Mouse (Mus musculus): ENCODE results near the gene Slc26a10. TPM values are rescaled to one million over a fixed set of nuclear protein-coding genes. Genes with fewer than 3 reads are reported as not detected.
"Not testable (repeated sequence)": the region's sequence is repeated elsewhere in the genome, so short reads cannot be mapped to it uniquely, and the experiment has no call there.

Slc26a10 gene
- polyA plus RNA-seq, 1 experiment from 2014 or later = 0.80 TPM

DNA sequence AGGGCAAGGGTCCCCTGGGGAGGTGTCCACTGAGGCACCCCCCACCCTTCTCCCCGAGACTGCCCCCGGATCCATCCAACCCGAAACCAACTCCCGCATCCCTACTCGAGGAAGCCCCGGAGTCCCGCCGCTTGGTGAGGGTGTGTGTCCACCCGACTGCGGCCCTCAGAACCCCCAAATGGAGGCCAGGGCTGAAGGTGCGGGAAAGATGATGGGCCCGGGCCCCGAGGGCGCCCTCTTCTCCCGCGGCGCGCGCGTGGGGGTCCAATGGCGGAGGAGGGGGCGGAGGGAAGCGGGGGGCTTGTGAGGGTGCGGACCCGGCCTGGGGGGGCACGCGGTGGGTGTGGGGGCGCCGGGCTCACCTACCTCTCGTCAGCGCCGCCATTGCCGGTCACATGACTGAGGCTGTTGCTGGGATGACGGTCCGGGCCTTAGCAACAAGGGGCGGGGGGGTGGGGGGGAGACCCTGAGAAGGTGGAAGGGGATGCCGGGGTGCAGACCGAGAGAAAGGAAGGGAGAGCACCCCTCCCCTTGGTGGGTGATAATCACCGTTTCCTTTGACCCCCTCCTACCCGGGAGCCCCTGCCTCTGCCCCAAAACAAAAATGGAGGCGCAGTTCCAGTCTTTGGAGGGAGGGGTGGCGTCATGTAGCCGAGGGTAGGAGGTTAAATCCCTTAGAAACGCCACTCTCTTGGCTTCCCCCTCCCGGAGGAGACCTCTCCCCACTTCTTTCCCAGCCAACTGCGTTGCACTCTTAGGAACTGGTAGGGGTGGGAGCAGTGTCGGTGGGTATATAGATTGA lies 15.1 kb upstream of the Slc26a10 start, which contains the start of gene Dtx3:
Gene Dtx3 (minus strand): TSS at position 401 of the 802 bp plus-strand sequence.
- peak within 1 kb of the TSS; percentile 84 for H3K4me2 ChIP-seq (ENCODE audit: low read depth, low read length)
- ATAC-seq (ENCODE audit: low read depth) = peak; percentile 66
- 0% methylated on average over 35 of the region's 47 CpGs for WGBS

GRCm38 (mm10) chr10:127194428-127195327 lies 14.2 kb upstream of the Slc26a10 start:
- Histone ChIP-seq H3K36me3 (ENCODE audit: control insufficient read depth, insufficient read depth, low read length) (peaks cover 23% of the 10 kb centered on the region), H3K9ac (replicated peaks; ENCODE audit: low read depth, low read length) (peak overlapping the region; percentile 95), H3K4me3 (ENCODE audit: low read depth, low read length) (peak overlapping the region; percentile 97), H3K4me1 (ENCODE audit: control insufficient read depth, insufficient read depth, low read length) (peaks cover 27% of the 10 kb centered on the region), H3K9me3 (ENCODE audit: control insufficient read depth, low read length) (no peaks in the 10 kb centered on the region), H3K4me2 (ENCODE audit: low read depth, low read length) (peak overlapping the region; percentile 84), H3K27ac (ENCODE audit: low read depth, low read length) (peak overlapping the region; percentile 86), H3K27me3 (ENCODE audit: control insufficient read depth, insufficient read depth, low read length) (no peaks in the 10 kb centered on the region)
- ATAC-seq (ENCODE audit: low read depth) = peak; percentile 39; the same call in 1 of the 2 replicates
- 18% methylated on average over 22 of the region's 22 CpGs for WGBS

More for the DNA sequence above, 15.1 kb upstream of the Slc26a10 start, which contains the start of gene Dtx3:
- Histone ChIP-seq H3K9me3 (ENCODE audit: control insufficient read depth, low read length) (no peaks in the 10 kb centered on the region), H3K27me3 (ENCODE audit: control insufficient read depth, insufficient read depth, low read length) (no peaks in the 10 kb centered on the region), H3K36me3 (ENCODE audit: control insufficient read depth, insufficient read depth, low read length) (peaks cover 29% of the 10 kb centered on the region), H3K4me3 (ENCODE audit: low read depth, low read length) (peak within 1 kb of the TSS; percentile 97), H3K4me1 (ENCODE audit: control insufficient read depth, insufficient read depth, low read length) (peaks cover 19% of the 10 kb centered on the region), H3K9ac (replicated peaks; ENCODE audit: low read depth, low read length) (peak within 1 kb of the TSS; percentile 95), H3K27ac (ENCODE audit: low read depth, low read length) (peak within 1 kb of the TSS; percentile 86)

GRCm38 (mm10) chr10:127193011-127193410 lies 12.6 kb upstream of the Slc26a10 start:
- peaks cover 35% of the 10 kb centered on the region for H3K4me1 ChIP-seq (ENCODE audit: control insufficient read depth, insufficient read depth, low read length)
- H3K4me3 ChIP-seq (ENCODE audit: low read depth, low read length) = no peak overlapping the region
- no peak overlapping the region for H3K27ac ChIP-seq (ENCODE audit: low read depth, low read length)
- no peak overlapping the region for H3K4me2 ChIP-seq (ENCODE audit: low read depth, low read length)
- 79% methylated on average over 9 of the region's 9 CpGs for WGBS
- H3K36me3 ChIP-seq (ENCODE audit: control insufficient read depth, insufficient read depth, low read length) = peaks cover 11% of the 10 kb centered on the region; the same call in 1 of the 2 replicates
- no peaks in the 10 kb centered on the region for H3K27me3 ChIP-seq (ENCODE audit: control insufficient read depth, insufficient read depth, low read length)
- H3K9ac ChIP-seq (replicated peaks; ENCODE audit: low read depth, low read length) = no peak overlapping the region
- no peak for ATAC-seq (ENCODE audit: low read depth)
- no peaks in the 10 kb centered on the region for H3K9me3 ChIP-seq (ENCODE audit: control insufficient read depth, low read length)

- peaks cover 11% of the 10 kb centered on the region; the same call in 1 of the 2 replicates for H3K36me3 ChIP-seq (ENCODE audit: control insufficient read depth, insufficient read depth, low read length)
- not testable (repeated sequence) for H3K9me3 ChIP-seq (ENCODE audit: control insufficient read depth, low read length); H3K27ac ChIP-seq (ENCODE audit: low read depth, low read length); H3K9ac ChIP-seq (replicated peaks; ENCODE audit: low read depth, low read length); H3K4me2 ChIP-seq (ENCODE audit: low read depth, low read length); ATAC-seq (ENCODE audit: low read depth); H3K27me3 ChIP-seq (ENCODE audit: control insufficient read depth, insufficient read depth, low read length); H3K4me3 ChIP-seq (ENCODE audit: low read depth, low read length)
- 84% methylated on average over 1 of the region's 1 CpGs for WGBS
- peaks cover 39% of the 10 kb centered on the region for H3K4me1 ChIP-seq (ENCODE audit: control insufficient read depth, insufficient read depth, low read length)
These were observed 11.5 kb upstream of the Slc26a10 start for GRCm38 (mm10) chr10:127192057-127192328.

GRCm38 (mm10) chr10:127191191-127192056 lies 11.0 kb upstream of the Slc26a10 start:
- no peak overlapping the region for H3K27ac ChIP-seq (ENCODE audit: low read depth, low read length)
- no peaks in the 10 kb centered on the region for H3K27me3 ChIP-seq (ENCODE audit: control insufficient read depth, insufficient read depth, low read length)
- no peak overlapping the region for H3K4me2 ChIP-seq (ENCODE audit: low read depth, low read length)
- ATAC-seq (ENCODE audit: low read depth) = no peak
- H3K4me3 ChIP-seq (ENCODE audit: low read depth, low read length) = no peak overlapping the region
- H3K4me1 ChIP-seq (ENCODE audit: control insufficient read depth, insufficient read depth, low read length) = peaks cover 37% of the 10 kb centered on the region
- H3K9ac ChIP-seq (replicated peaks; ENCODE audit: low read depth, low read length) = no peak overlapping the region
- H3K9me3 ChIP-seq (ENCODE audit: control insufficient read depth, low read length) = no peaks in the 10 kb centered on the region
- H3K36me3 ChIP-seq (ENCODE audit: control insufficient read depth, insufficient read depth, low read length) = peaks cover 11% of the 10 kb centered on the region; the same call in 1 of the 2 replicates
- WGBS = 84% methylated on average over 19 of the region's 19 CpGs

DNA sequence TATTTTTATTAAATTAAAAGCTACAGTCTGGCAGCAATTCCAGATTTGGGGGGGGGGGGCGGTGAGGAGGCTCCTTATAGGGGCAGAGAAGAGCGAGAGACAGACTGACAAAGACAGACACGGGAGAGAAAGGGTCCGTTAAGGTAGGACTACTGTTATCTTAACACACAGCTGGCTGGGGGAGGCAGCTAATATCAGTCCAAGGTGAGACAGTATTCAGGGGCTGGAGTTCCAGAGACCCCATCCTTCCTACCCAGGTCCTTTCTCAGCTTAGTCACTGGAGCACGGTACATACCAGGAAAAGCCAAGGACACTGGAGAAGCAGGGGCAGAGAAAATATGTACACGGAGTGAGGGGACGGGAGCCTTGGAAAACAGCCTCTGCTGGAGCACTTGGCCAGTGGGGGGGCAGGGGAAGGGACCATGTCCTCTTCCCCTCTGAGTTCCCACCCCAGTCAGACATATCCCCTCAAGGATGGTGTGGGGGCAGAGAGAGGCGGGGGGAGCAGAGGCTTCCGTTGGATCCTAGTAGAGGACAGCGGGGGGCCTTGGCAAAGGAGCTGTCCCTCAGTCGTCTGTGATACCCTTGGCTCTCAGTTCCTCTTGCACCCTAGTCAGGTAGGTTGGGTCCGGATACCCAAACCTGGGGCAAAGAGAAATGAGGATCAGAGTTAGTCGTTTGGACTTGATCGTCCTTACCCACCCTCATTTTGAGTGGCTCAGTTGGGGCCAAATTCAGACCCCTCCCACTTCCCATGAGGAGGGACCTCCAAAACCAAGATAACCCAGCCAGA lies 10.1 kb upstream of the Slc26a10 start:
- WGBS = 31% methylated on average over 13 of the region's 14 CpGs
- Histone ChIP-seq H3K36me3 (ENCODE audit: control insufficient read depth, insufficient read depth, low read length) (peaks cover 11% of the 10 kb centered on the region; the same call in 1 of the 2 replicates), H3K4me2 (ENCODE audit: low read depth, low read length) (peak overlapping the region; percentile 85), H3K4me3 (ENCODE audit: low read depth, low read length) (no peak overlapping the region), H3K27ac (ENCODE audit: low read depth, low read length) (no peak overlapping the region), H3K9ac (replicated peaks; ENCODE audit: low read depth, low read length) (0 out of 2 replicates have a peak overlapping the region, but pooled peaks have one; percentile 69), H3K27me3 (ENCODE audit: control insufficient read depth, insufficient read depth, low read length) (no peaks in the 10 kb centered on the region), H3K9me3 (ENCODE audit: control insufficient read depth, low read length) (no peaks in the 10 kb centered on the region), H3K4me1 (ENCODE audit: control insufficient read depth, insufficient read depth, low read length) (peaks cover 32% of the 10 kb centered on the region)
- ATAC-seq (ENCODE audit: low read depth) = no peak

DNA sequence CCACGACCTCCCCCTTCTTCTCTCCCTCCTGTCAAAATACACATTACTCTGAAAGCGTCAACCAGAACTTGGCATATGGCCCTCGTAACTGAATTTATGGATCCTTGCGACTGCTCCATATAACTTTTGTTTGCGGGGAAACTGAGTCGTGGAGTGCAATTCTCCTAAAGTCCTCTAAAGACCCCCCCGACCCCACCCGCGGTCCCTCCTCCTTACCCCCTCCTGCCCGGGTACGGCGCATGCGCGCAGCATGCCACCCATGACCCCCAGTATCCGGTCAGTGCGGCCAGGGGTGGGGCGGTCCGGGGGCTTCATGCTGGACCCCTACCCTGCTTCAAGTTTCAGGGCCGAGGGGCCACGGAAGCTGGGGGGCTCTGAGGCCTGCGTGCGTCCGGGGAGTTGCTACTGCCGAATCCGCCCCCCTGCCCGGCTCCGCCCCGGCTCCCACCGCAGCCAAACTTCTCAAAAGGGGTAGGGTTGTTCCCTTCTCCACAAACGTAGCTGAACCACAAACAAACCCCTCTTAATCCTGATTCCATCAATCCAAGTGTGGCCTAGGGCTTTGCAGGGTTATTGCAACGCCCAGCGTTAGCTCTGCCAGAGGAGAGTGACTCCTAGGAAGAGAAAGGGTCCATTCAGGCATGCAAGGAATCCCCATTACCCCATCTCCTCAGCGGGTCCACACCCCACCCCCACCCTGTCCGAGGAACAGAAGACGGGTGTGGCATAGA lies 9.4 kb upstream of the Slc26a10 start, which contains the start of gene Arhgef25:
Gene Arhgef25 (minus strand): TSS at position 433 of the 731 bp plus-strand sequence.
- Histone ChIP-seq H3K4me3 (ENCODE audit: low read depth, low read length) (peak within 1 kb of the TSS; percentile 45), H3K4me2 (ENCODE audit: low read depth, low read length) (peak within 1 kb of the TSS; percentile 85), H3K27ac (ENCODE audit: low read depth, low read length) (peak within 1 kb of the TSS; percentile 60), H3K27me3 (ENCODE audit: control insufficient read depth, insufficient read depth, low read length) (no peaks in the 10 kb centered on the region), H3K36me3 (ENCODE audit: control insufficient read depth, insufficient read depth, low read length) (peaks cover 11% of the 10 kb centered on the region; the same call in 1 of the 2 replicates), H3K4me1 (ENCODE audit: control insufficient read depth, insufficient read depth, low read length) (peaks cover 30% of the 10 kb centered on the region), H3K9me3 (ENCODE audit: control insufficient read depth, low read length) (no peaks in the 10 kb centered on the region), H3K9ac (replicated peaks; ENCODE audit: low read depth, low read length) (peak within 1 kb of the TSS; percentile 69)
- 3% methylated on average over 35 of the region's 35 CpGs for WGBS
- no peak for ATAC-seq (ENCODE audit: low read depth)
